Mouse (Mus musculus) ovary, postnatal 10 days (tissue): ENCODE measurements at regions not wholly inside any gene's neighbourhood (a gene's known extent, or its start where the extent isn't known, plus 50 kb on each side); places are given as distances from the start of the nearest gene placed in this dataset.

Experiments
- DNase-seq: peaks from one replicate; pipeline ENCODE4 v3.0.0; 2022; ENCODE audit warnings: low spot score

DNA sequence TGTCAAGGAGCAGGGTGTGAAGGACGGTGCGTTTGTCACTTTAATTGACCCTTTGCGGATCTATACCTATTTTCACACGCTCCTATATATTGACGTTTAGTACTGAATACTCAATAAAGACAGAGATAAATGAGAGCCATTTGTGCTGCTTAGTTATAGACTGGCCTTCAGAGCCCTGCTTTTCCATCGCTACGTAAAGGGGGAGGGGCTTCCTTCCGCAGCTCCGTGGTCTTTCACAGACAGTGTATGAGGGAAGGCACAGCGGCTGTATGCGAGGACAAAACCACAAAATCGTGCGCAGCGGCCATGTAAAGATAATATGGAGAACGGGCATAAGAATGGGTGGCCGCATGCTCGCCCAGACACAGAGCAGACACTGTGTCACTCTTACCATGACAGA, 58.4 kb upstream of the Pced1b start:
- DNase-seq, result no peak

DNA sequence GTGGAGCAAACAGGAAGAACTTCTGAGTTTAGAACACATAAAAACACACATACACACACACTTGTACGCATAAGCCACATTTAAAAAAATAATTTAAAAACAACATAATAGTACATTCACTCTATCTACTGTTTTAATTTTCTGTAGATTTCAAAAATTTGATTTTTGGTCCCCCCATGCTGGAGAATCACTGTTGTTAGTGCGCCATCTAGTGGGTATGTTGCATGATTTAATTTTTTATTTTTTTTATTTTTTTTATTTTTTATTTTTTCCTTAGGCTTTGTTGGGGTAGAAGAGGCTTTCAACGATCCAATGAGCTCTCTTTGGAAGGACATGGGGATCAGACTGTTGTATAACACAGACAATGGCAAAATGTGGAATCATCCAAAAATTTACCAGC, 59.1 kb upstream of the Pced1b start:
- DNase-seq, result no peak

DNA sequence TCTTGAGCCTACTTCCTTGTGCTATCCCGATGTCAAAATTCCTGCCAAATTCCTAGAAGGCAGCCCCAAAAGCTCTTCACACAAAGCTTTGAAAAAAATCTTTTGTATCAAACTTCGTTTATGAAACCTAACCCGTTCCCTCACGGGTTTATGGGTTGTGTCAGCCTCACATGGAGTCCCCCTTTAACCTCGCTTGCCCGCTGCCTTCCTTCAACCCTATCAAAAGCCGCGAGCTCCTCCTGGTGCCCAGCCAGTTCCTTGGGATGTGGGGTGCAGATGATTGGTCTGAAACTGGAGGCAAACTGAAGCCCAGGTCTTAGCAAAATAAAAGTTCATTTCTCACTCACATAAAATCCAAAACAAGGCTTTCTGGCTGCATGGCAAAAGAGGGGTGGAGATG, 60.9 kb upstream of the Pced1b start:
- no peak for DNase-seq

DNA sequence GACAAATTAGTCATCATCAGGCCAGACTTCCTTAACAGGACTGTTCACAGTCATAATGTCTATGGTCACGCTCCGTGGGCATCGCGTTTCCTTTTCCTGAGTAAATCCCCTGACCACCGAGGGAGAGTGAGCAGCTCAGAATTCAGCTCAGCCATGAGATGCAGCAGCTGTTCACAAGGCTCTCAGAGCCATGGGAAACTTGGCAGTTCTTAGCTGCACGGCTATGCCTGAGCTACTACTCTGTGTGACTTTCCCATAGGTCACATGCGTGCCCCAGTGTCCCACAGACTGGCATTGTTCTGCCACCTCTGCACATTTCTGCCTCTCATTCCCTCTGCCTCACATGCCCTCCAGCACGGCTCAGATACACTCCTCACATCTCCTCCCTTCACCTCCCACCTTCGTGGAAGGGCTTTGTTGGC, 64.3 kb upstream of the Pced1b start:
- no peak for DNase-seq

DNA sequence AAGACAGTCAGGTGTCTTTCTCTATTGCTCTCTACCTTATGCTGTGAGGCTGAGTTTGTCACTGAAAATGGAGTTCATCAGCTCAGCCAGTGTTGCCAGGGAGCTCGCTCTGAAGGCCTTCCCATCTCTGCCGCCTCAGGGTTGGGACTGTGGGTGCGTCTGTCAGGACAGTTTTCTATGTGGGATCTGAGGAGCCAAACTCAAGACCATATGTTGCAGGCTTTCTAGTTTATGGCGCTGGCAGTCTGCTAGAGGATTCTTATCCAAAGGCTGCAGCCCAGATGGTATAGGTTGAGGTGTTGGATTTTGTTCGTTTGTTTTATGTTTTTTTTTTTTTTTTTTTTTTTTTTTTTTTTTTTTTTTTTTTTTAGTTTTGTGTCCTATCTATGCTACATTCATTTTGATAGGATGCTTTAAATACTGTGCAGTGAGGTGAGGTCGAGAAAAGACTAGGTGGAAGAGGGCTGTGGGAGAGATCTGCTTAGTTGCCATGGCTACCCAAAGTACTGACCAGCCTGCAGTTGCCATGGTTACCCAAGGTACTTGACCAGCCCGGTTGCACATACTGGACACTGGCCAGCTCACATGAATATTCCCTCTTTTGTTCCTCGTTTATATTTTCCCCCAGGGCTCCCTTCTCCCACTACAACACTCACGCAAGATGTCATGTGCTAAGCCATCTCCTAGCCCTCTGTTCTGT, 65.8 kb upstream of the Pced1b start:
- DNase-seq, result no peak

DNA sequence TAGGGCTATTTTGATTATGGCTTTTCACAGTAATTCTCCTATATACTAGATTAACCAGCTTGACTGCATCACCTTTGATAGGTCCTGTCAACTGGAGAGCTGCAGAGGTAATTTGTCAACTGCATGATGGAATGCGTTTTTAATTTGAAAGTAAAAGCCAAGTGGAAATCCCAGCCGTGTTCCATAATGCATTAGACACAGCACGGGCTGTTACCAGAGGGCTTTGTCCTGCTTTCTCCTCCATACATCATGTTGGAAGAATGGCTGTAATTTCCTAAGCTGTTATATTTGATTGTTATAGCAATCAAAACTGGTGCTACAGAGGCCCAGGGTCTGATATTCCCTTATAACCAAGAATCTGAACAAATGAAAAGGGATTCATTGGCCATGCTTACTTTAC, 68.6 kb upstream of the Pced1b start:
- no peak for DNase-seq

DNA sequence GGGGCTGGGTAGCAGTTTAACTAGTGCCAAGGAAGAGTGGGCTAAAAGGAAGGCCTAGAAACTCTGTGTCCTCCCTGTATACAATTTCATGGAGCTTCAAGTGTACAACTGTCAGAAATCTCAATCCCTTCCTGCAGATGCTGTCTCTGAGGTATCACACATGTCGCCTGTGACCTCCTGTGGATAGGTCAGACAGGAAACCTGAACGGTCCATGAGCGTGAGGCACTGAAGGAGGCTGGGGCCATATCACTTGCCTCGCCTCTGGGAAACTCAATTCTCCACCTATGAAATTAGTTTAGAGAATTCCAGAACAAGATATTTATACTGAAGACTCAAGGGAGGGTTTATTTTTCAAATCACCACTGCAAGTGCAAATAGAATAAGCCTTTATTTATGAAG, 69.1 kb upstream of the Pced1b start:
- no peak for DNase-seq

DNA sequence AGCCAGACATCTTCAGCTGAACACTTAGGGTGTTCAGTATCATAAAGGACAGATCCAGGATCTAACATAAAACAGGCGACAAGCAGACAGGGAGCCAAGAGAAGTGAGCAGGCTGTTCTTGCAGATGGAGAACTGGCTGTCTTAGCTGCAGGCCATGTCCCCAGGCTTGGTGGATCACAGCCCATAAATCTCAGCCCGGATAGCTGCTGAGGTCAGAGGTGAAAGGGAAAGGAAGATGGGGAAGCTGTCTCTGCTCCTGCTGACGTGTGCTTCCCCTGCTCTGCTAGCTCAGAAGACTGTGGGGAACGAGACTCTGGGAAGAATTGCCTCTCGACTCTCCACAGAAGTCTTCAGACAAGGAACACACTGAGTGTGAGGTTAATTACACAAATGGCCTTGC, 71.9 kb upstream of the Pced1b start:
- DNase-seq, result no peak

DNA sequence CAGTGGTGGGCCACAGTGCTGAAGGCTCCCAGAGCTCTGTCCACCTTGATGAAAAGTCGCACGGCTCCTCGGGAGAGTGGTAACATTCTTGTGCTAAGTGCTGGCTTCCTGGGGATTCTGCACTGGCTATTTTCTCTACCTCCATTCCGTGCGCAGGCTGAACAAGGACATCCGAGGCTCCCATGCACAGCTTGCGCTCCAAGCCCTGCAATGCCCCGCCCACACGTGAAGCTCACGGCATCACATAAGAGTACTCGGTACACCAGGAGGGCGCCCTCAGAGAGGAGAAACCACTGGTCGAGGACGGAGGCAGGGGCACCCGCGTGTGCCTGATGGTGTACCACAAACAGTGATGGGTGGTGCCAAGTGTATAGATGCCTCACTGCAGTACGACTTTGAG, 73.7 kb upstream of the Pced1b start:
- no peak for DNase-seq

DNA sequence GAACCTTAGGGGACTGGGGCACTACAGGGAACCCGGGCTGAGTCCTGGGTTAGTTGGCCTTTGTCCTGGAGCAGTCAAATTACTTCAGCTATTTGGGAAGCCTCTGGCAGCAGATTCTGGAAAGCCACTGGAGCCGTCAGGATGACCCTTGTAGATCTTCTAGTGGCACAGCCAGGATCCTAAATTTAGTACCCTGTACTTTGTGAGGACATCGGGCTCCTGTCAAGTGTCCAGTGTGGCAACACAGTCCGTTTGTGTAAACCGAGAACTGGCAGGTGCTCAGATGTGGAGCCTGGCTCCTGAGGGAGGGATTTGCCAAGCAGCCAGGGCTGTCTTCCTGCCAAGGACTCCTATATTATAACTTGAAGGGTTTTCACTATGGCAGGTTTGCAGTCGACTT, 76.8 kb upstream of the Pced1b start:
- DNase-seq, result no peak

DNA sequence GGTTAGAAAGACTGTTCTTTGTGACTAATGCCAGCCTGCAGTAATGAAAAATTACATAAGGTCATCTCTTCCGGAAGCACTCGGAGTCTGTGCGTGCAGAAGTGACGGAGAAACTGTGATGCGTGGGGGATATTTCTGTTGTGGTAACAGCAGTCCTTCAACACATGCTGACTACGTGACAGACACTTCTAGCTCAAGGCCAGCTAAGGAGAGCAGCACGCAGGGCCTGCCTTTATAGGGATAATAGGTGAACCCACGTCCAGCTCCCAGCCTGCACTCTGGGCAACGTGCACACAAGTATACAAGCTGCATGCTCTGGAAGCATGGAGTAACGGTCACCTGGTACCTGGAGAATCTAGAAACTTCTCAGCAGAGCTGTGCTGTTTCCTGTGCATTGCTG, 77.5 kb upstream of the Pced1b start:
- no peak for DNase-seq

DNA sequence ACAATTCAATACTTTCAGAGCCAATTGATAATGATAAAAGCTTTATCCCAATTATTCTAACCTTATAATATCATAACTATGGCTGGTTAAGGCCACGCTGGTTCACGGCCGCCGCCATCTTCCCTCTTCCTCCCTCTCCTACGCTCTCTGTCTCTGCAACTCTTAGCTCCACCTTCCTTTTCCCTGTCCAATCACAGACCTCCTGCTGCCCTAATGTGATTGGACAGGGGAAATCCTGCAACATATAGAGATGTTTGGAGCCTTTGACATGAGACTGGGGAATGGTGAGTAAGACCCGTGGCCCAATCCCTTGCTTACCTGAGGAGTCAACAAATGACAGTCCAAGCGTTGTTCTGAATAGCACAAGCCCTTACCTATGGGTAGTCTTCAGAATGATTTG, 79.8 kb upstream of the Pced1b start:
- no peak for DNase-seq

DNA sequence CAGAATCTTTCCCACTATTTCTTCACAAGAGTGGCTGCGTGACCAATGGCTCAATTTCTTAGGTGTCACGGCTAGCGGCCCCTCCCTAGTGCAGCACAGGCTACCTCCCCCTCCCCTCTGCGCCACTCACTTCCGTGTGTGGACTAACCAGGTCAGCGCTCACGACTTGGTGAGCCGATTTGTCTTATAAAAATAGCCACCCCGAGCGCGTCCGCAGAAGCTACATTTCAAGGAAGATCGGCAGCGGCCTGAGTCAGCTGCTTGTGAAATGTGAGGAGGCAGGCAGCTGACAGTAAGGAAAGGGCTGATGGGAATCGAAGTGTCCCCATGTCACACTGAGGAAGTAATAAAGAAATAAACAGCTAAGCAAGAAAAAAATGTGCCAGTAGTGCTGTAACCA, 82.3 kb upstream of the Pced1b start:
- DNase-seq, result no peak

DNA sequence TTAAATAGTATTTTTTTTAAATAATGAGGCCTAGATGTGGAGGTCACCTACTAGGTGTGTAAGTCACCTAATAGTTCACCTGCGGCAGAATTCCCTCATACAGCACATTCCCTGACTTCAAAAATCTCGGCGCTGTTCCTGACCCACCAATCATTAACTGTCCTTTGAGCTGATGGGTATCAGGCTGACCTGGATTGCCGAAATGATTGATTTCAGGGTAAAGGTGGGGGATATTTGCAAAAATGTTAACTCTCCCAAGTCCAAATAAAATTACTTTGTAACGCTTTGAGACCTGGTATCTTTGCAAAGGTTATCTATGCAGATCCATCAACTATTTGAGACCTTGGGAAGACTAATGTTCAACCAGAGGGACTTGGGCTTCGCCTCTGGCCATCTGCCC, 82.9 kb upstream of the Pced1b start:
- DNase-seq, result no peak

DNA sequence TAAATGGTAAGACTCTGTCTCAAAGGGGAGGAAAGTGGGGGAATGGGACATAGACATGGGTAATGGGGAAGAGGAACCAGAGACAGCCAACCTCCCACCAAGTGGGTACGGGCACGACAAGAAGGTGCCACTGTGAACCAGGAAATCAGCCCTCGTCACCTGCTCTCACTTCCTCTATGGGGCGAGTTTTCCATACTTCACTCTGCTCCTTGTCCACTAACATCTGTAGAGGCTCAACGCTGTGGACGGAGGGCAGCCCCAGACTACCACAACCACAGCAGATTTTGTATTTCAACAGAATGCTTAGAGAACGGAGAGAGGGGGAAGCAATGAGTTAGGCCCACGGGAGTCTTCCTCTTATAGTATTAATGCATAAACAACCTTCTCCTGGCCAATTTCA, 83.8 kb upstream of the Pced1b start:
- no peak for DNase-seq

DNA sequence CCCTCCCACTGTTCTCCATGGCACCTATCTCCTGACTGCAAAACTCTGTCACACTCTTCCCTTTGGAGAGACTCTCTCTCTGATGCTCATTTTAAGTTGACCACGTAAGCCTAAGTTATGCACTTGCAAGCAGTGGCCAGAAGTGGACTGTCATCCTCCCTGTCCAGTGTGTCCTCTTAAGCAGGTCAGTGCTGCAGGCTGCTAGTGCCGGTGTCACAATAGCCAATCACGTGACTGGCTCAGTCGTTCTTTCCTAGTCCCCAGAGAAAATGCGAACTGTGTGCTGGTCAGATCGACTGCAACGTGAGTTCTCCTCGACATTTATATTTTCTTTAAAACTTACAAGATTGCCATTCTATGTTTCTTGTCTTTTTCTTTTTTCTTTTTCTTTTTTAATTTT, 84.6 kb upstream of the Pced1b start:
- no peak for DNase-seq

DNA sequence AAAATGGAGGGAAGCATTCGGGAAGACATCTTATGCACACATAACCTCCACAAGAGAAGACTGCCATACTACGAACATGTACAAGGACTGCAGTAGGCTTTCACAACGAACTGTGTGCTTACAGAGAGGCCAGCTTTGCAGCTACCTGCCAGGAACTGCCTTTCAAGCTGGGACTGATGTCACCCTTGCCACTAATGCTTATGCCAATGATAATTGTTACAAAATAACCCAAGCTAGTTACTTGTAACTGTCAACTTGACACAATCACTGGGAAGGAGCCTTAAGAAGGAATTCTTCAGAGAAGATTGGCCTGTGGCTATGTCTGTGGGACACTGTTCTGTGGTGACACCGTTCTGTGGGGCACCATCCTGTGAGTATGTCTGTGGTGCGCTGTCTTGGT, 85.4 kb upstream of the Pced1b start:
- DNase-seq, result no peak

DNA sequence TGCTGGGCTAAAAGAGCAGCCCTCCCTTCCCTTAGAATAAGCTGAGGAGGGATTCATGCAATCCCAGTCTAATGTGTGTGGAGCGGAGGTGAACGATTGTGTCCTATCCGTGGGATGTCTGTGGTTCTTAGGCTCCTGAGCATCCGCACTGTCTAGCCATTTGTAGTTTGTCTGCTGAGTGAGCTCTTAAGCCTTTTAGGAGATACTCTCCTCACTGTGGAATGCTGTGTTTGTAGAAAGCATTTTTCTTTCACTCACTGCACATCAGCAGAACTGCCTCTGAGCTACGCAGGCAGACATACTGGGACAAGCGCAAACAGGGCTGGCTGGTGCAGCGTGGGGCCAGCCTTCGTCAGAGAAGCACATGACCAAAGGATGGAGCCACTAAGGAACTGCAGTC, 94.6 kb upstream of the Pced1b start:
- no peak for DNase-seq

DNA sequence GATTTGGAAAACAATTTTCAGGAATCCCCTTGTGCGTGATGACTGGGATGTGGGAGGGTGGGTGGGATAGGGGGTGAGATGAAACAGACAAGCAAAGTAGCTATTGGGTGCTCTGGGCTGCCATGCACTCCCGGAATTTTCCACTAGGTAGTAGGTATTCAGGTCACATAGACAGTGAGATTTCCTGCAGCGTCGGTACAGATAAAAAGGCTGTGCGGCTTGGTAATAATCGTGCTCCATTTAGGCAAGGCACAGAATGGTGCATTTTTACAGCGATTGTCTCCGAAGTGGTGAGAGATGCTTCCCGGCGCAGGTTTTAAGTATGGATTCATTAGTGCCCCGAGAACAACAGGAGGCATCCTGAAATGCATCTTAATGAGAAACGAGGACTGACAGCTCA, 95.1 kb upstream of the Pced1b start:
- no peak for DNase-seq

DNA sequence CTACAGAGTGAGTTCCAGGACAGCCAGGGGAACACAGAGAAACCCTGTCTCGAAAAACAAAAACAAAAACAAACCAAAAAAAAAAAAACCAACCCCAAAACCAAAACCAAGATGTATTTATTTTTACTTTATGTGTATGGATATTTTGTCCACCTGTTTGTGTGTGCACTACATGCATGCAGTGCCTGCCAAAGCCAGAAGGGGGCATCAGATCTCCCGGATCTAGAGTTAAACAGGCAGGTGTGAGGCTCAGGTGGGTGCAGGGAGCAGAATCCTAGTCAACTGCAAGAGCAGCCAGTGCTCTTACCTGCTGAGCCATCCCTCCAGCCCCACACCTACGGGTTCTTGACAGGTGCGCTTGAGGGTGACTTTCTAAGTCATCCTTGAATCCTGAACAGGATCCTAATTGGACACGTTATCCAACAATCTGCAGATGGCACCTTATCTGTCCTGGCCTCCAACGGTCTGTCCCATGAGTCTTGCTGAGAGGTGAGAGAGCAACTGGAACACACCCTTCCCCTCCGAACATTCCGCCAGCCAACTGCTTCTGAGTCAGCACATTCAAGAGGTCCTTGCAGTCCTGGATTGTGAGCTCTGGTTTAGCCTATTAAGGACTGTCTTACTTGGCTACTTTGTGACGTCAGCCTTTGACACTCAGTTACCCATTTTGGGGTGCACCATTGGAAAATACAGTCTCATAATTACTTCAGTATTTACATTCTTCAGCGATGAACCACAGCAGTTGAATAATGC, 95.4 kb upstream of the Slc38a4 start:
- DNase-seq, result no peak

DNA sequence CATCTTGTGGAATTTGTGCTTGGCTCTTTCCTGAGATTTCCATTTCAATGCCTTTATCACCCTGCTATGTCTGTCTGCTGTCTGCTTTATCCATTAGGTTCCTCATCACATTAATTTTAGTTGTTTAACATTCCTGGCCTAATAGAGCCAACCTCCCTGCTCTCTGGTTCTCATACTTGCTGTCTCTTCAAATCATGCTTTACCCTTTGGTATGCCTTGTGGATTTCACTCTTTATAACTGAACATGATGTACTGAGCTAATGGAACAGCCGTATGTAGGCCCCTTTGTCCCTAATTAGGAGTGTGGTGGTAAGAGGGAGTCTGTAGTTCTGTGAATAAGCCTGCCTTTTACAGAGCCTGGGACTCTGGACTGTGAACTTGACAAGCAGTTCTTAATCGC, 86.2 kb upstream of the Slc38a4 start:
- DNase-seq, result no peak

DNA sequence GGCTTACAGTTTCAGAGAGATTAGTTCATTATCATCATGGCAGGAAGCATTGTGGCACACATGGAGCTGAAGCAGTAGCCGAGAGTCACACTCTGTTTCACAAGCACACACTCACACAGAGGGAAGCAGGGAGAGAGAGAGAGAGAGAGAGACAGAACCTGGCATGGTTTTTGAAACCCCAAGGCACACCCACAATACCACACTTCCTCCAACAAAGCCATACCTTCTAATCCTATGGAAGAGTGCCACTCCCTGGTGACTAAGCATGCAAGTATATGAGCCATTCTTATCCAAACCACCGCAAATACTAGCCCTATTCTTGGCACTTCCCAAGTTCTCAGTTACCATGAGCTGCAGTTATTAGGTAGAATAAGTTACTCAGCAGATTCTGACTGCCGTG, 82.5 kb upstream of the Slc38a4 start:
- DNase-seq, result no peak

DNA sequence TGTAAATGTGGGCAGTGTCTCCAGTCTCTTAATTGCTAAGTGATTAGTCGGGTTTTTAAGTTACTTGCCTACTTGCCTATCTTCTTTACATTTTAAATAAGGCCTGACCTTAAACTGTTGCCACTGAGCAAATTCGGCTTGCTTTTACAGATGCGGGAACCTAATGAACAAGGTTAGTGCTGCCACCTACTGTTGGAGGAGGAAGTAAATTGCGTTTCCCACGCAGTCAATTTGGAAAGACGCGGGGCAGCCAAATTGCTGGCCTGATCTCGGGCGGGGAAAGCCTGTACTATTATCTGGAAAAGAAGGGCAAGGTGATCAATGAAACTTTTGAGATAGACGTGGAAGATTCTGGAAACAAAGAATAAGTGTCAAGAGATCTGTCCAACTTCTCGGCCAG, 79.5 kb upstream of the Slc38a4 start:
- DNase-seq, result peak; percentile 7

DNA sequence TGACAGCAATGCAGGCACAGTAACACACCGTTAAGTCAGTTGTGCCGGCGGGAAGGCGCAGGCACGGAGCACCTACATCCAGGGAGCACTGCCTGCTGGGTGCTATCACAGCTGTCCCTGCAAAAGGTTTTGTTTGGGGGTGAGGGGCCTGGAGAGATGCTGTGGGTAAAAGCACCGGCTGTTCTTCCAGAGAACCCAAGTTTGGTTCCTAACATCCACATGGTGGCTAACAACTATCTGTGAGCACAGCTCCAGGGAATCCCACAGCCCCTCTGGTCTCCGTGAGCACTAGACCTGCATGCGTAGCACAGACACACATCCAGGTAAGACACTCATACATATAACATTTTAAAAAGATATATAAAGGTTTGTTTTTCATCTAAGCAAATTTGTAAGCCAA, 72.0 kb upstream of the Slc38a4 start:
- DNase-seq, result no peak
